Mouse (Mus musculus) adrenal gland, adult 18-20 months (tissue): ENCODE measurements around the gene 1700129C05Rik. TPM values are rescaled to one million over a fixed set of nuclear protein-coding genes. Genes with fewer than 3 reads are reported as not detected.
A peak's percentile ranks its signal among the peaks of the same experiment; 100 is the strongest.

Source experiments
- DNase-seq, 2 experiments: peaks; one replicate each; pipeline ENCODE4 v3.0.0; 2021 to 2022; ENCODE audit warnings: low spot score in 2 of 2
- long read RNA-seq, 2 experiments: library from polyadenylated mRNA; stranded (forward); transcript quantifications; one replicate each; pipeline ENCODE4 v2.0.0; 2021
- total RNA-seq, 2 experiments: library from RNA; stranded (reverse); gene quantifications; 1 replicate in 1 of 2; 2 replicates in 1 of 2; pipeline ENCODE4 v1.2.3; 2021

1700129C05Rik gene
- total RNA-seq: not detected
- long read RNA-seq, experiment 1: 0 reads
- long read RNA-seq, experiment 2: 0 reads

DNA sequence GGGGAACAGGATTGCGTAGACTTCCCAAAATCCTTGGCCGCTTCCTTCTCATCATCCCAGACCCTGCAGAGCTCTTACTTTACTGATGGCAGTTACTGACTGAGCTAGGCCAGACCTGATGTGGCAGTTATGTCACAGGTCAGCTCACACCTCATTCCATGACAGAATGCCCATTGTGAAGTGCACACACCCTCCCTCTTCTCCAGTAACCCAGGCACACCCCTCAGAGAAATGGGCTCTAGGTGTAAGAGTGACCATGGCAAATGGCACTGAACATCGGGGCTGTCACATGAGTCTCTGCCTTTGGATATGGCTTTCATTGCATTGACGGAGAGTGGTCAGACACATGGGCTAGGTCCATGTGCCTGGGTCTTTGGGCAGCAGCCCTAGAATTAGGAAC is at the start of gene 1700129C05Rik:
1700129C05Rik (minus strand) TSS at position 101 of the 400 bp plus-strand sequence.
- DNase-seq: no peak

- no peak for DNase-seq
These were observed 43.4 kb upstream of the 1700129C05Rik start for GRCm38 (mm10) chr14:59186121-59186520.

DNA sequence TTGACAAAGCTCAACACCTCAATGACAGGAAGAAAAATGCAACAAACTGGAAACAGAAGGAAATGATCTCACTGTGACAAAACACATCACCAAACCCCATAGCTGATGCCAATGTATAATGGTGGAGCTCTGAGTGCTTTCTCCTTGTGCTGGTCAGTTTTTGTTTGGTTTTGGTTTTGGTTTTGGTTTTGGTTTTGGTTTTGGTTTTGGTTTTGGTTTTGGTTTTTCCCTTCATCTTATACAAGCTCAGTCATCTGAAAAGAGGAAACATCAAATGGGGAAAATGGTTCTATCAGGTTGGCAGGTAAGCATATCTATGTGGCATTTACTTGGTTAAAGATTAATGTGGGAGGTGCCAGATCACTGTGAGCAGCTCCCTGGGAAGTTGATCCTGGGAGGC is 42.8 kb upstream of the 1700129C05Rik start:
- DNase-seq: no peak

DNA sequence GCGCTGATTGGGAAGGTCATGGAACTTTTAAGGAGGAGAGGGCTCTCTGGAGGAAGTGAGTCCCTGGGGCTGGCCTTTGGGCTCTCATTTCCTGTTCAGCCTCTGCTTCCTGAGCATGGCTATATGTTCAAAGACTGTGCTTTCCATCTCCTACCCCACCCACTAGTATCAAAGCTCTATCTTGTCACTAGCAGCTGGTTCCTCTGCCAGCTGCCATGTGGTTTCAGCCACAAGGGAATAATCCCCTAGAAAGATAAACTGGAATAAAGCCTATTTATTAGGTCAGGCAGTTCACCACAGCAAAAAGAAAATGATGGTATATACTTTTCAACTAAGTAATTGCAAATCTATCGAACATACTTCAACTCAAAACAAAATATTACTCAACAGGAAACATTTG is 40.0 kb upstream of the 1700129C05Rik start:
- DNase-seq: no peak

- no peak for DNase-seq
These were observed 36.0 kb upstream of the 1700129C05Rik start, which contains the start of gene Gm5142 for GRCm38 (mm10) chr14:59178649-59179048. Gene Gm5142 (minus strand): TSS chr14:59178749.

GRCm38 (mm10) chr14:59157016-59157698 is 14.5 kb upstream of the 1700129C05Rik start:
- peak in 1 of 2 experiments; percentile 15 for DNase-seq

GRCm38 (mm10) chr14:59155589-59155988 is 12.9 kb upstream of the 1700129C05Rik start:
- DNase-seq: no peak

GRCm38 (mm10) chr14:59114281-59114680 is 28.4 kb downstream of the 1700129C05Rik start:
- DNase-seq: no peak

GRCm38 (mm10) chr14:59104006-59104605 is 38.6 kb downstream of the 1700129C05Rik start:
- no peak for DNase-seq

GRCm38 (mm10) chr14:59093601-59094000 is 49.1 kb downstream of the 1700129C05Rik start:
- no peak for DNase-seq

DNA sequence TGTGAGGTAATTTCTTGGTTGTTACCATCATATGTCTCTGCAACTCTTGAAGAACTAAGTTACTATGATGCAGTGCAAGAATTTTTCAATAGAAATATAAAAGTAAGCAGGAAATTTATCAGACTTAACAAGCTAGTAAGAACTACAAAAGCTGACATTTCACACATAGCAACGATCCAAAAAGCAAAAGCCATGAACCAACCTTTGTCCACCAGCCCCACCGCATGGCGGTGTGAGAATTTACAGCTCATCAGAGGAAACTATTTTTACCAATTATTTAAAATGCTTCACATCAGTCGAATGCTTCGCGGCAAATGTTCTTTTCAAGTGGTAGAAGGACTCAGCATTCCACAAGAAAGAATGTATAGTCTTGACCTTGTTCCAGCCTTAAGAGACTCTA is 58.3 kb downstream of the 1700129C05Rik start:
- DNase-seq: peak; percentile 29 to 30

Other genes starting within 250 kb of the 1700129C05Rik start
- not detected for gene Gm5142, start 35.9 kb upstream of the 1700129C05Rik start, total RNA-seq
- gene Rcbtb1, start 58.3 kb upstream of the 1700129C05Rik start, total RNA-seq: 10 to 100 TPM; 18.7 to 33.5 TPM
- not detected for gene Gm6904, start 117.3 kb upstream of the 1700129C05Rik start, total RNA-seq
- under 1 TPM in 1 of 2 experiments, not detected in 1; 0.54 TPM for gene Phf11a, start 154.6 kb upstream of the 1700129C05Rik start, total RNA-seq
- gene Phf11b, start 198.5 kb upstream of the 1700129C05Rik start, total RNA-seq: 1 to 10 TPM; 2.3 to 3.0 TPM
- 1 to 10 TPM; 4.1 to 5.4 TPM for gene Phf11d, start 222.6 kb upstream of the 1700129C05Rik start, total RNA-seq